Mouse (Mus musculus) G1E (cell line): ENCODE results near the gene Kif1a. TPM values are rescaled to one million over a fixed set of nuclear protein-coding genes. Genes with fewer than 3 reads are reported as not detected.

ENCODE experiments used
- ATAC-seq: 2 replicates; pipeline ENCODE4 v1.8.0; 2016; ENCODE audit warnings: mild to moderate bottlenecking; ENCODE audit not compliant: insufficient number of reproducible peaks, poor library complexity, low FRiP score, severe bottlenecking; ENCODE audit errors: extremely low read depth
- DNase-seq: peaks from one replicate; pipeline ENCODE4 v3.0.0; 2012; ENCODE audit warnings: low spot score
- H3K27me3 ChIP-seq: 2 replicates; pipeline ENCODE4 v1.6.1; 2012; ENCODE audit warnings: mild to moderate bottlenecking, low read length, inconsistent platforms; ENCODE audit not compliant: insufficient read depth
- H3K36me3 ChIP-seq: replicated peaks from 2 replicates; pipeline ENCODE3; 2012; ENCODE audit warnings: mild to moderate bottlenecking, inconsistent platforms
- H3K4me1 ChIP-seq: 2 replicates; pipeline ENCODE4 v1.6.1; 2012; ENCODE audit warnings: low read depth, low read length, inconsistent platforms, mixed read lengths; ENCODE audit not compliant: insufficient read depth
- H3K4me3 ChIP-seq: 2 replicates; pipeline ENCODE4 v1.5.1; 2012; ENCODE audit warnings: low read depth, mild to moderate bottlenecking, inconsistent platforms, low read length, moderate library complexity, mixed read lengths
- H3K9me3 ChIP-seq: replicated peaks from 2 replicates; pipeline ENCODE4 v1.6.1; 2012; ENCODE audit warnings: inconsistent platforms
- CTCF ChIP-seq: IDR thresholded peaks from 2 replicates; pipeline ENCODE4 v1.5.1; 2012; ENCODE audit warnings: low read depth, low read length, inconsistent platforms, mixed read lengths
- GATA1 ChIP-seq: IDR thresholded peaks from 2 replicates; pipeline ENCODE4 v1.6.1; 2012; ENCODE audit warnings: borderline replicate concordance, low read length, inconsistent platforms, mixed read lengths
- GATA2 ChIP-seq: IDR thresholded peaks from 2 replicates; pipeline ENCODE4 v1.6.1; 2012; ENCODE audit warnings: low read depth, low read length, inconsistent platforms, borderline replicate concordance
- POLR2AphosphoS5 ChIP-seq: IDR thresholded peaks from 2 replicates; pipeline ENCODE4 v1.6.1; 2012; ENCODE audit warnings: low read depth, low read length, inconsistent platforms; ENCODE audit not compliant: insufficient replicate concordance
- TAL1 ChIP-seq: conservative IDR thresholded peaks from 2 replicates; pipeline ENCODE4 v1.6.1; 2012; ENCODE audit warnings: low read depth, low read length, inconsistent platforms, mixed read lengths
- polyA plus RNA-seq: library from polyadenylated mRNA; stranded (reverse); fragments of >175 nt; gene quantifications from 2 replicates; pipeline ENCODE4 v1.2.3, GENCODE M21; 2012
- total RNA-seq, 2 experiments: library from RNA; stranded (forward) in 1 of 2; stranded (reverse) in 1 of 2; fragments of 200-1000 nt in 1 of 2; fragments of >200 nt in 1 of 2; fragmentation: Nextera tagmentation in 1 of 2; gene quantifications; 2 replicates each; pipeline ENCODE4 v1.2.3; 2014 to 2017

Gene Kif1a
- total and polyA plus RNA-seq, 3 experiments, result under 0.01 to 0.05 TPM; not detected in 1

DNA sequence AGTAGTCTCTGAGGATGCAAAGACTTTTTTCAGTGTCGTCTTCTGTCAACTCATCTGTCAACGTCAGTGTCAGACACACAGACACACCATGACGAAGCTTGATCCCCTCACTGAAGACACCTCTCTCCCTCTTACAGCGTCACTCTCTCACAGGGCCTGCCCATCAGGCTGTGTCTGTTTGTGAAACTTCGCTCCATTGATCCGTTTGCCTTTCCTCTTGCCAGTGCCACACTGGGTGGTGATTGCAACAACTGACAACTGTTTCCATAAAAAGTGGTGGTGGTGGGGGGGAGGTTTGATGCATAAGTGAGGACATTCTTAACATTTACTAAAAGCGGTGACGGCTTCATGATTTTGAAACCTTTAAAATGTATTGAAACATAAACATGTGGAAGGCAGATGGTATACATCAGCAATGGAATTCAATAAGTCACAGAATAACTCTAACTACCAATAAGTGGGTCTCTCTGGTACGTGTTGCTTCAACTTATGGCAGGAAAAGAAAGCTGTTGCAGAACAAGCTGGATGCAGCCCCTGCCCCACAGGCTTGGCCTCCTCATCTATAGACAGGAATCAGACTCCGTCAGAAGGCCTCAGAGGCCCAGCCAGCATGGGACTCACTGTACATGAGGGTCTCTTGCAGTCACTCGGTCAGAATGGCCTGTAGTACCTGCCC lies 21.6 kb upstream of the Kif1a start:
- no peaks in the 10 kb centered on the region for H3K36me3 ChIP-seq
- ATAC-seq (no peak), DNase-seq (no peak)
- H3K4me1 ChIP-seq, result no peaks in the 10 kb centered on the region
- peaks cover 5% of the 10 kb centered on the region; the same call in 1 of the 2 replicates for H3K27me3 ChIP-seq
- H3K4me3 ChIP-seq, result no peak overlapping the region
- TF ChIP-seq GATA2, result no peak
- no peak for TF ChIP-seq POLR2AphosphoS5
- no peak for TF ChIP-seq GATA1
- no peak for TF ChIP-seq TAL1
- TF ChIP-seq CTCF, result no peak
- no peaks in the 10 kb centered on the region for H3K9me3 ChIP-seq

DNA sequence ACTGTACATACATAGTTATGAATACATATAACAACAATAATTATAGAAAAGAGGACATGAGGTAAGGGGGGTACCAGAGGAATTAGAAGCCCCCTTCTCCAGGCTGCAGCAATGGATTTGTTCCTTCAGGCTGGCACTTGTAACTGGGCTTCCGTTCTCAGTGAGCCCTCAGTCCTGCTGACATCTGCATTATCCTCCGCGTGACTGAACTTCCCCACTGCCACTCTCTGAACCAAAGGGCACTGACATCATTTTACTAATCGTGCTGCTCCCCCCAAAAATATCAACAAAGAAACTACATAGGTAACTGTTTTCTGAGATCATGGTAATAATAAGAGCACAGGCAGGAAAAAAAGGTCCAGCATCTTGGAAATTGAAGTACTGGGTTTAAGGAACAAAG lies 17.1 kb upstream of the Kif1a start:
- H3K36me3 ChIP-seq, result no peaks in the 10 kb centered on the region
- H3K9me3 ChIP-seq, result no peaks in the 10 kb centered on the region
- peaks cover 3% of the 10 kb centered on the region for H3K4me1 ChIP-seq
- TF ChIP-seq CTCF (no peak), GATA2 (no peak), POLR2AphosphoS5 (no peak), TAL1 (no peak), GATA1 (no peak)
- DNase-seq (no peak), ATAC-seq (no peak)
- H3K27me3 ChIP-seq, result peaks cover 10% of the 10 kb centered on the region
- no peak overlapping the region for H3K4me3 ChIP-seq

DNA sequence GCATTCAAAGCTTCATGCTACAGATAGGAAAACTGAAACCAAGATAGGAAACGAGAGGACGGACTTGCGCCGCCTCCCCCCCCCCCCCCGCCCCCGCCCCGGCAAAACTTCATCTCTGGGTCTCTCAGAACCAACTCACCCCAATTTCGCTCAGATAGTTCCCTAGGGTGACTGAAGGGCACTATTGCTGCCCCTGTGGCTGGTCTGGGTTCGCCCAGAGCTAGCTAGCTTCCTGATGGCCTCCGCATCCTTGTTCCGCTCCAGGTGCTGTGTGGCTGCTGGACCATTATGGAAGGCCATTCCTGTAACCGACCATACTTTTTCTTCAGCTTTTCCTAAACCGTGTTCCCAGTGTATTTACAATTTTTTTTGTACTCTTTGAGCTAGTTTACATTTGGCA lies 13.7 kb upstream of the Kif1a start:
- no peak overlapping the region for H3K4me3 ChIP-seq
- H3K4me1 ChIP-seq, result peaks cover 3% of the 10 kb centered on the region
- H3K36me3 ChIP-seq, result no peaks in the 10 kb centered on the region
- DNase-seq (no peak), ATAC-seq (no peak)
- TF ChIP-seq GATA2, result no peak
- H3K27me3 ChIP-seq, result peaks cover 10% of the 10 kb centered on the region
- no peaks in the 10 kb centered on the region for H3K9me3 ChIP-seq

DNA sequence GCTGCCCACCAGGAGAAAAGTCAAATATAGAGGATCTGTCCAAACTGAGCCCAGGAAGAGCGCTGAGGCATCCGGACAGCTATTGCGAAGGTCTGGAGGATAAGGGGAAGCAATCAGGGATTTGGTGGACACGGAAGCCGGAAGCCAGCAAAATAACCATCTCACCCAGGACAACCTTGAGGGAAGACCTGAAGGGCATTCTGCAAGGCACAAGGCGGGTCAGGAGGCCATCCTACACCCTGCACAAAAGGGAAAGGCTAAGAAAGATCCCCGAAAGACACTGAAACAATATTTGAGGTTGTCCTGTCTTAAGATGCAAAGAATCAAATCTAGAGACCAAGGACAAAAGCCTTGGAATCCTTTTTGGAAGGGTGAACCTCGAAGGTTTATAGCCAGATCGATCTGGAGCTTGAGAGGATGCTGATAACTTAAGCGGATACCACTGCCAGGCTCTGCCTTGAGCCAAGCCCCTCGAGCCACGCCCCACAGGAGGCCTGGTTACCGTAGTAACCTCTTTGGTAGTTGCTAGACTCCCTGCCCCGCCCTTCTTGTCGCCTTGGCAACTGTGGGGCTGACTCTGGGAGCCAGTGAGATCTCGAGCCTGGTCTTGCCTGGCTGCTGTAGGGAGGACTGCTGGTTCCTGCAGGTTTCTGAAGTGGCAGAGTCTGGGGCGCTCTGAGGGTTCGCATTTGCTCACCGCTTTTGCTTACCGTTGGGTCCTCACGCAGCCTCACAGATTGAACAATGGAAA lies 13.1 kb upstream of the Kif1a start:
- peak; percentile 40; the same call in 1 of the 2 replicates for ATAC-seq
- H3K36me3 ChIP-seq, result no peaks in the 10 kb centered on the region
- peaks cover 3% of the 10 kb centered on the region for H3K4me1 ChIP-seq
- H3K4me3 ChIP-seq, result no peak overlapping the region
- TF ChIP-seq TAL1 (no peak), GATA1 (no peak), CTCF (no peak), POLR2AphosphoS5 (no peak), GATA2 (no peak)
- H3K9me3 ChIP-seq, result no peaks in the 10 kb centered on the region
- H3K27me3 ChIP-seq, result peaks cover 10% of the 10 kb centered on the region
- no peak for DNase-seq

DNA sequence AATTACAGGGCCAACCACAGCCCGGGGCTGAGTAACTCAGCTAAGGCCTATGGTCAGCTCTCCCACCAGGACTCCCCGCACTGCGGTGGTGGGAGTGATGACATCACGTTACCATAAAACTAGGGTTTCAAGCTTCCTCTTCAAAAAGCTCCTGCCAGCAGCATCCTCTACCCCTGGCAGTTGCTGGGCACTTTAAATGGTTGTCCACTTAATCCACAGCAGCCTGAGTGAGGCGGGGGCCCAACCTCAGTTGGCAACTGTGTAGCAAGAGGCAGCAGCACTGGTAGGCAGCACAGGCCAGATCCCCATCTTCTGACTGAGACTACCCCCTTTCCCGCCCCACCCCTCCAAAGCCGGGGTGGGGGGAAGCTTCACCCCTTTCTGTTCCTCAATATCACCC lies 949 bp upstream of the Kif1a start:
- no peaks in the 10 kb centered on the region for H3K36me3 ChIP-seq
- TF ChIP-seq GATA2 (no peak), GATA1 (no peak), POLR2AphosphoS5 (no peak), CTCF (no peak), TAL1 (no peak)
- no peak overlapping the region for H3K4me3 ChIP-seq
- H3K4me1 ChIP-seq, result no peaks in the 10 kb centered on the region
- DNase-seq (no peak), ATAC-seq (no peak)
- H3K9me3 ChIP-seq, result no peaks in the 10 kb centered on the region
- peaks cover 31% of the 10 kb centered on the region for H3K27me3 ChIP-seq

DNA sequence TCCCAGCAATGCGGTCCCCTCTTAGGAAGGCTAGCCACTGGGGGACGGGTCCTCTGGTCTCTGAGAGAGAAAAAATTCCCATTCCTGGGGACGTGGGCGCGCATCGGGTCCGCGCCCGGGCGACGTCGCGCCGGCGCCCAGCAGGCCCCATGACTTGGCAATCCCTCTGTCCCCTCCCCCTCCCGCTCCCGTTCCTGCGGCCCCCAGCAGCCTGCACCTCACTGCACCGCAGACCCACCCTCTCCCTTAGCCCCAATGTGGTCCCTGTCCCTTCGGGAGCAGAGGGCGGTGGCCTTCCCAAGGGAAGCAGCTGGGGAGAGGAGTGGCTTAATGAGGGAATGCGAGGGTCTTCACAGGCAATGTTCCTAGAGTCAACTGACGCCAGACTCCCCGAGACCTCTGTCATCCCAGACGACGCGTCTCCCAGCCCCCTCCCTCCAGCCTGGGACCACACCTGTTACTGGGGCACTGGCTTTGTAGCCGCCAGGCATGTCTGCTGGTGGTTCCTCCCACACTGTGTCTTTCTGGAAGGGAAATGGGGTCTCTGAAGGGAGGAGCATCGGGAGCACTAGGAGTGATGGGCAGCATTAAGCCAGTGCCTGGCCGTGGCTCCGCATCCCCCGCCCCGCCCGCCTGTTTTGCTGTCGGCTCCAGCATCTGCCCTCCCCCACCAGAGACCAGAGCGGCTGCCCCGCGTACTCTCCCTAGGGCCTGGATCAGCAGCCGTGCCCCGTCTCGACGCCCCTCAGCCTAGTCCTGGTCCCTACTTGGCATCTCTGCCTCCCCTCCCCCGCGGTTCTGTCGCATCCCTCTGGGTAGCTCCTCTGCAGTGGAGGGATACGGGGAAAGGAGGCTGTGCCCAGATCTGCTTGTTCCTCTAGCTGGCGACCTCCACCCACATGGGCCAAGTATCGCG lies 917 bp downstream of the Kif1a start:
- no peaks in the 10 kb centered on the region for H3K9me3 ChIP-seq
- H3K27me3 ChIP-seq, result peaks cover 31% of the 10 kb centered on the region
- H3K4me1 ChIP-seq, result no peaks in the 10 kb centered on the region
- DNase-seq (no peak), ATAC-seq (no peak)
- H3K36me3 ChIP-seq, result no peaks in the 10 kb centered on the region
- TF ChIP-seq GATA1 (no peak), CTCF (no peak), GATA2 (no peak), POLR2AphosphoS5 (no peak), TAL1 (no peak)
- no peak overlapping the region for H3K4me3 ChIP-seq
